ENCODE assay signal across 31 mouse cellular contexts in genomic region chr3:145032676-145033075, GRCm38 (mm10). TPM values are rescaled to one million over a fixed set of nuclear protein-coding genes. Genes with fewer than 3 reads are reported as not detected.
DNase-seq lines count a peak whose midpoint lies in the region; ATAC-seq and TF ChIP-seq lines count a peak whose summit lies in the region.
"Had no signal": no experiment of that assay in that cellular context is flagged by ENCODE, and none has a peak within 500 bp of the region (broad histone marks: within the 10 kb centered on the region; RNA-seq: fewer than 3 reads in every experiment).

TSS of gene Clca1 (minus strand) at chr3:145032776.

- no peak within 1 kb of the TSS for H3K9ac ChIP-seq in intestine, embryonic 16.5 days (ENCODE audit: low read depth, low read length)
- H3K9ac ChIP-seq: embryonic facial prominence, embryonic 13.5 days; forebrain, embryonic 12.5 days; forebrain, embryonic 15.5 days; heart, embryonic 13.5 days; hindbrain, embryonic 14.5 days had no signal

- H3K27me3 ChIP-seq in intestine, embryonic 16.5 days (replicated peaks; ENCODE audit: control insufficient read depth, insufficient read depth, low read length), result no peaks in the 10 kb centered on the region
- no peaks in the 10 kb centered on the region for H3K27me3 ChIP-seq in small intestine, adult 2 months (ENCODE audit: control insufficient read depth, insufficient read depth, low read length)
- H3K27me3 ChIP-seq: embryonic facial prominence, embryonic 13.5 days; forebrain, embryonic 12.5 days; forebrain, embryonic 15.5 days; heart, embryonic 13.5 days had no signal

- no peak for TF ChIP-seq POLR2A in small intestine, adult 2 months (IDR thresholded peaks at IDR 0.05; ENCODE audit: low read depth, low read length)

- H3K9me3 ChIP-seq in intestine, embryonic 16.5 days (ENCODE audit: control insufficient read depth, low read length), result no peaks in the 10 kb centered on the region
- H3K9me3 ChIP-seq: embryonic facial prominence, embryonic 10.5 days; embryonic facial prominence, embryonic 13.5 days; forebrain, embryonic 12.5 days; forebrain, embryonic 15.5 days; heart, embryonic 13.5 days had no signal

- no peak for ATAC-seq in intestine, embryonic 16.5 days
- ATAC-seq: activated CD4-positive, CD25-positive, alpha-beta regulatory T cell, adult 4 months; forebrain, embryonic 15.5 days; hindbrain, postnatal 0 days had no signal

- no peak within 1 kb of the TSS for H3K4me2 ChIP-seq in intestine, embryonic 16.5 days (ENCODE audit: low read depth, low read length)
- H3K4me2 ChIP-seq: embryonic facial prominence, embryonic 13.5 days; forebrain, embryonic 12.5 days; forebrain, embryonic 15.5 days; heart, embryonic 13.5 days; hindbrain, embryonic 14.5 days had no signal

- H3K27ac ChIP-seq in intestine, embryonic 16.5 days (ENCODE audit: low read length), result no peak within 1 kb of the TSS
- no peak within 1 kb of the TSS for H3K27ac ChIP-seq in small intestine, adult 2 months (ENCODE audit: insufficient read depth, low read depth, low read length)
- H3K27ac ChIP-seq: embryonic facial prominence, embryonic 10.5 days; embryonic facial prominence, embryonic 13.5 days; forebrain, embryonic 12.5 days; forebrain, embryonic 15.5 days; heart, embryonic 13.5 days; hindbrain, embryonic 14.5 days; hindbrain, postnatal 0 days had no signal

- no peak within 1 kb of the TSS for H3K4me3 ChIP-seq in intestine, embryonic 16.5 days (ENCODE audit: low read length)
- no peak within 1 kb of the TSS for H3K4me3 ChIP-seq in small intestine, adult 2 months (ENCODE audit: low read depth, low read length)
- H3K4me3 ChIP-seq: embryonic facial prominence, embryonic 10.5 days; embryonic facial prominence, embryonic 13.5 days; erythroblast, embryonic 14.5 days; forebrain, embryonic 12.5 days; forebrain, embryonic 15.5 days; heart, embryonic 13.5 days had no signal

- no peaks in the 10 kb centered on the region for H3K4me1 ChIP-seq in intestine, embryonic 16.5 days (ENCODE audit: control insufficient read depth, insufficient read depth, low read length)
- H3K4me1 ChIP-seq in small intestine, adult 2 months (ENCODE audit: control insufficient read depth, insufficient read depth, insufficient read length, low read length), result no peaks in the 10 kb centered on the region
- H3K4me1 ChIP-seq: embryonic facial prominence, embryonic 10.5 days; embryonic facial prominence, embryonic 13.5 days; forebrain, embryonic 12.5 days; forebrain, embryonic 15.5 days; heart, embryonic 13.5 days had no signal

- no peaks in the 10 kb centered on the region for H3K36me3 ChIP-seq in intestine, embryonic 16.5 days (ENCODE audit: control insufficient read depth, insufficient read depth, low read length)
- H3K36me3 ChIP-seq in small intestine, adult 2 months (ENCODE audit: control insufficient read depth, insufficient read depth, low read length), result no peaks in the 10 kb centered on the region
- H3K36me3 ChIP-seq: embryonic facial prominence, embryonic 10.5 days; embryonic facial prominence, embryonic 13.5 days; forebrain, embryonic 12.5 days; forebrain, embryonic 15.5 days; heart, embryonic 13.5 days had no signal

- no peak for TF ChIP-seq CTCF in small intestine, adult 2 months (IDR thresholded peaks at IDR 0.05; ENCODE audit: extremely low read depth, insufficient read length, insufficient replicate concordance, low read depth, low read length)

- DNase-seq in forelimb bud, embryonic 11.5 days (ENCODE audit: low read depth, low spot score), result peak; percentile 13
- DNase-seq in thymus, postnatal 10 days (ENCODE audit: low spot score in 2 of 2), result no peak
- no peak for DNase-seq in right cerebral cortex, postnatal 25 days
- no peak for DNase-seq in gastrocnemius, postnatal 36 days
- DNase-seq: adrenal gland, adult 8-10 months; adrenal gland, postnatal 25 days; cerebellum, adult 11-12 months; cerebellum, adult 8-10 months; cerebellum, postnatal 10 days; cerebellum, postnatal 36 days; embryo, embryonic 11 days; gastrocnemius, postnatal 10 days; heart, adult 11 months; heart, postnatal 14 days; heart, postnatal 4 days had no signal

- intact Hi-C loops in gastrocnemius, postnatal 36 days (cut with DNase I), result no loop called here

RNA-seq across cellular contexts. Expression of gene Clca1, which starts in this region (rescaled TPM):
- polyA plus RNA-seq in intestine, embryonic 16.5 days (2015; fragmentation: Nextera tagmentation; extraction: Ambion mirVana), result 115 and 130 TPM in 2 replicates
- polyA plus RNA-seq in small intestine, adult 2 months (2012; rRNA removed), result 108 and 251 TPM in 2 replicates
- not detected for total RNA-seq in gastrocnemius, postnatal 36 days (2021)
- total RNA-seq: adrenal gland, adult 8-10 months; adrenal gland, postnatal 25 days; gastrocnemius, adult 18-20 months; gastrocnemius, postnatal 10 days; gastrocnemius, postnatal 4 days; heart, adult 8-10 months; heart, postnatal 4 days; hindbrain, postnatal 0 days had no signal
- polyA plus RNA-seq: activated CD4-positive, CD25-positive, alpha-beta regulatory T cell, adult 4 months; cortical plate, adult 2 months; embryonic facial prominence, embryonic 10.5 days; embryonic facial prominence, embryonic 13.5 days; erythroblast, embryonic 14.5 days; forebrain, embryonic 12.5 days; forebrain, embryonic 15.5 days; heart, embryonic 13.5 days; hindbrain, embryonic 11.5 days; hindbrain, embryonic 14.5 days; hindbrain, postnatal 0 days had no signal
